Mouse (Mus musculus) spleen, postnatal 10 days (tissue): ENCODE data around the gene Adsl.
"Not testable (repeated sequence)": the region's sequence is repeated elsewhere in the genome, so short reads cannot be mapped to it uniquely, and the experiment has no call there.

Experiments used
- DNase-seq, 2 experiments: peaks; one replicate each; pipeline ENCODE4 v3.0.0; 2021 to 2022; ENCODE audit warnings: low spot score in 2 of 2

The Adsl gene

DNA sequence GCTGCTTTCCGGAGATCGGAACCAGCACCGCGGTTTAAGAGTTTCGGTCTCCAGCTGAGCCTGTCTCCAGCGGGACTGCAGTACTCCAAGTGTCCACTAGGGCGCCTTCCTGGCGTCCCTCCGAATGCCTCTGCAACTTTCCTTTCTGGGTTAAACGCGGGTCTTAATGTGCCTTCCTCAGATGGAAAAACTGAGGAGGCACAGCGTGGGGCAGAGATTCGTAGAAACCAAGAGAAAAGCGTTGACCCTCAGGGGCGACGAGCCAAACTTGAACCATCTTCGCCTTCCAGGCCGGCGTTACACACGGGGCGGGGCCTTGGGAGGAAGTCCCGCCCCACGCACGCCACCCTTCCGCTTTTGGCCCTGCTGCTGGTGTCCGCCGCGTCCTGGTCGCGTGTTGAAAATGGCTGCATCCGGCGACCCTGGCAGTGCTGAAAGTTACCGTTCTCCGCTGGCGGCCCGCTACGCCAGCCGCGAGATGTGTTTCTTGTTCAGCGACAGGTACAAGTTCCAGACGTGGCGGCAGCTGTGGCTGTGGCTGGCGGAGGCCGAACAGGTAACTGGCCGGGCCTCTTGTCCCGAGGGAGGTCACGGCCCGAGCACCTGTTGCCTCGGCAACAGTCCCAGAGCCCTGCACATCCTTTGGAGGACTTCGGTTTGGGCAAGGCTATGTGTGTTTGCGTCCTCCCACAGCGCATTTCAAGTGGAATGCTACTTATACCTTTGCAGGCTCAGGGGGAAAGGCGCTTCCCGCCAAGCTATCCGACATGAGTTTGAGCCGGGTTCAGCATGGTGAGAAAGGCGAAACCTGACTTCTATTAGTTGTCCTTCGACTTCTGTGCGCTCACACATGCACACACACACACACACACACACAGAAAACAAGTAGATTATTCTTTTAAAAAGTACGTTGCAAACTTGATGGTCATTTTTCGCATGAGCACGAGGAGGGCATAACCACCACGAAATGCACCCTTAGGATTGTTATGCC is at the start of gene Adsl:
Adsl (plus strand) TSS at position 346 of the 991 bp plus-strand sequence.
- peak; percentile 93 for DNase-seq

DNA sequence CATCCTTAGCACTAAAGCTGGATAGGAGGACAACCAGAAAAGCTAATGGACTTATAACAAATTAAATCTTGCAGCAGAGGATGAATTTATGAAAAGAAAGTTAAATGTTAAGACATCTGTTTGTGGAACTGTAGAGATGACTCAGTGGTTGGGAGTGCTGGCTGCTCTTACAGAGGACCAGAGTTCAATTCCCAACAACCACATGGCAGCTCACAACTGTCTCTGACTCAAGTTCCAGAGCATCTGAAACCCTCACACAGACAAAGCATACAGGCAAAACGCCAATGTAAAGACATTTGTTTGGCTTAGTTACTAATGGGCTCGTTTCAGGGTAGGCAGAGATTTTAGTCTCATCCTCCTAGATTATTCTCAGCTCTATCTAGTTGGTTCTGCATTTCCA is 48.5 kb upstream of the Adsl start:
- DNase-seq: no peak

GRCm38 (mm10) chr15:80901806-80902513 is 46.3 kb upstream of the Adsl start:
- DNase-seq: no peak

- DNase-seq: not testable (repeated sequence)
Measured at GRCm38 (mm10) chr15:80904776-80905175, 43.5 kb upstream of the Adsl start.

DNA sequence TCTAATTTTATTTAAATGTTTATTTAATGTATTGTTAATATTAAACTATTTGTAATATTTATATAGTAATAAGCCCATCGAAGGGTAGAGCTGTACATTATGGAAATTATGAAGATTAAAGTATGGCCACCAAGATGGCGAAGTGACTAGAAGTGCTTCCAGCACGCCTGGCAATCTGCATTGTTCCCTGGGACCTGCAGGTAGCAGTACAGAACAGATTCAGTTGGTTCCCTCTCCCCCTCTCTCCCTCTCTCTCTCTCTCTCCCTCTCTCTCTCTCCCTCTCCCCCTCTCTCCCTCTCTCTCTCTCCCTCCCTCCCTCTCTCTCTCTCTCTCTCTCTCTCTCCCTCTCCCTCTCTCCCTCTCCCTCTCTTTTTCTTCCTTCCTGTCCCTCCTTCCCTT is 38.1 kb upstream of the Adsl start:
- DNase-seq: peak in 1 of 2 experiments; percentile 42

DNA sequence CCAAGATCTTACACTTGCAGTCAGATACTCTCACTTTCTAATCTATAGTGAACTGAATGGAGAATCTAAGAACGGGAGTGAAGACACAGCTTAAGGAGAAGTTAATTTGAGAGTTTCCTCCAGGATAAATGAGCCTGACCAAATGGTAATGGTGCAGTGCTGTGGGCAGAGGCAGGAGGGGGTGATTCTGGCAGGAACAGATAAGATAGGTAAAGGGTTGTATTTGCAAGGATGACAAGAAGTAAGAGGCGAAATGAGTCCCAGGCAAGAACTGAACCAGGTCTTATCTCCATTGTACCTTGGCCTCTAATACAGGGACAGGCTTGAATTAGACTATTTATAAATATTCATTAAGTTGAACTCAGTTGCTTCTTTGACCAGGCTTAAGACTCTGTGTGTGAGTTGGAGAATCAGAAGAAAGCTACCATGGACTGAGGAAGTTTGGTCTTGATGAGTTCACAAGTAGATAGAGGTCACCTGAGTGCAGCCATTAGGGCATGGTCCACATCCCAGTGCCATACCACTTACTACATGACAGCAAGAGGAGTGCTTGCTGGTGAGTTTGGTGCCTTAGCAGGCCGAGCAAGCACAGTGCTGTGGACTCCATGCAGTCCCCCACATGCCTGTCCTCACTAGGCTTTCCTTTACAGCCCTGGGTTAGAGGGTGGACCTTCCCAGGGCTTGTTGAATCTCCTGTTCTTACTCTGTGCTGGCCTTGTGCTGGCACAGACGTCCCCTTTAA is 37.3 kb upstream of the Adsl start:
- no peak for DNase-seq

DNA sequence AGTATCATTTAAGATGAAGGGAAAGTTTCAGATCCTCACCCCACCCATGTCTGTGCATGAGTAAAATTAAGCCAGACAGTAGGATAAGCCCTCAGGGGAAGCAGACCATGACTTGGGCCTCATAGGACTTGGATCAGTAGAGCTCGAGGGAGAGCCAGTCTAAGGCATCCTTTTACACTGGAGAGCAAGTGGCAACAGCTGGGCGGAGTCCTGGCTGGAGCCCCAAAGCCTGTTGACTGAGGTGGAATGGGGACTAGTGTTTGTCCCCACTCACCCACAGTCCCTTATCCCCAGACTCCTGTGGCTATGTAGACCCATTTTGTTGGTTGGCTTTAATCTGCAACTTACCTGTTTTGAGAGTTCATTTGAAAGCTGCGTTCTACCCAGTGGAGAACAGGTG is 36.1 kb upstream of the Adsl start:
- no peak for DNase-seq

GRCm38 (mm10) chr15:80913803-80914202 is 34.5 kb upstream of the Adsl start:
- DNase-seq: no peak

DNA sequence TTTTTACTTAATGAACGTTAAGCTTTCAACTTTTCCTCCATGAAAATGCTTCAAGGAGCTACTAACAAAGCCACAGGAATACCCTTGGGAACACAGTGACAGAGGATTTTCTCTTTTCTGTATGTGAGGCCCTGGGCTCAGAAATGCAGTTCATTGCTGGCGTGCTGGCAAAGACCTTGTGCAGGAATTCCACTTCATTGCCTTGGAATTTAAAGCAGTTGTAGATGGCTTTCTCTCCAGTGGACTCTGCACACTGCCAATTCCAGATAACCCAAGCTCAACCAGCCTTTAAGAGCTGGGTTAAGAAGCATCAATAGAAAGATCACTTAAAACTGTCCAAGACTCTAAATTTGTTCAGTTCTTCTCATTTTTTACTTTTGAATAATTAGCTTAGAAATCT is 32.4 kb upstream of the Adsl start:
- no peak for DNase-seq

- DNase-seq: no peak
Measured at GRCm38 (mm10) chr15:80916621-80917020, 31.7 kb upstream of the Adsl start.

DNA sequence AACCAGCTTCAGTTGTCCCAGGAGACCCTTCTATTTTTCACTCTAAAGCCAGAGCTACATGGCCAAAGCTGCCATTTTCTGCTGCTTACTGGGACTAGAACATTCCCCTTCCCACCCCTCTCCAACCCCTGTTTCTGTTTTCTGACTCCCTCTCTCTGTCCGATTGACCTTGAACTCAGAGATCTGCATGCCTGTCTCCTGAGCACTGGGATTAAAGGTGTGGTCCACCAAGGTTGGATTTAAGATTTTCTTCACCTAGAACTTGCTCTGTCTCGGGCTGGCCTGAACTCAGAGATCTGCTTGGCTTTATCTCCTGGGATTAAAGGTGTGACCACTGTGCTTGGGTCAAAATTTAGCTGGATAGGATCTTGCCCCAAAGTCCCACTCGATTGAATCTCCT is 27.9 kb upstream of the Adsl start:
- no peak for DNase-seq

DNA sequence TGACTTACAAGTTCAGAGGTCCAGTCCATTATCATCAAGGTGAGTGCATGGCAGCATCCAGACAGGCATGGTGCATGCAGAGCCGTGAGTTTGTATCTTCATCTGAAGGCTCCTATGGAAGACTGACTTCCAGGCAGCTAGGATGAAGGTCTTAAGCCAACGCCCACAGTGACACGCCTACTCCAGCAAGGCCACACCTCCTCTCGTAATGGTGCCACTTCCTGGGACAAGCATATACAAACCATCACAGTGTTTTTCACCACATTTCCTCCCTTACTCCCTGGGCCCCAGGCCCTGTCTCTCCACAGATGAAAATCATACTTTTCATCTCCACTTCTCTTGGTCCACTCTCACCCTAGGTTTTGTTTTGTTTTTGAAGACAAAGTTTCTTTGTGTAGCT is 26.5 kb upstream of the Adsl start:
- no peak for DNase-seq

DNA sequence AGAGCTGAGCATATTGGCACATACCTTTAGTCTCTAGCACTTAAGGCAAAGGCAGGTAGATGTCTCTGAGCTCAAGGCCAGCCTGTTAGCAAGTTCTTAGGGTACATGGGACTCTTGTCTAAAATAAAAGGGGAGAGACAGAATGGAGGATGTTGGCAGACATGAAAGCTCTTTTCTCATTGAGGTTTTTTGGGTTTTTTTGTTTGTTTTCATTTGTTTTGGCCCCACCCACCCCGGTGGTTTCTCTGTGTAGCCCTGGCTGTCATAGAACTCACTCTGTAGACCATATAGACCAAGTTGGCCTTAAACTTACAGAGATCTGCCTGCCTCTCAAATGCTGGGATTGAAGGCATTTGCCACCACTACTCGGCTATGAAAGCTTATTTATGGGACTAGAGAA is 24.1 kb upstream of the Adsl start:
- no peak for DNase-seq

DNA sequence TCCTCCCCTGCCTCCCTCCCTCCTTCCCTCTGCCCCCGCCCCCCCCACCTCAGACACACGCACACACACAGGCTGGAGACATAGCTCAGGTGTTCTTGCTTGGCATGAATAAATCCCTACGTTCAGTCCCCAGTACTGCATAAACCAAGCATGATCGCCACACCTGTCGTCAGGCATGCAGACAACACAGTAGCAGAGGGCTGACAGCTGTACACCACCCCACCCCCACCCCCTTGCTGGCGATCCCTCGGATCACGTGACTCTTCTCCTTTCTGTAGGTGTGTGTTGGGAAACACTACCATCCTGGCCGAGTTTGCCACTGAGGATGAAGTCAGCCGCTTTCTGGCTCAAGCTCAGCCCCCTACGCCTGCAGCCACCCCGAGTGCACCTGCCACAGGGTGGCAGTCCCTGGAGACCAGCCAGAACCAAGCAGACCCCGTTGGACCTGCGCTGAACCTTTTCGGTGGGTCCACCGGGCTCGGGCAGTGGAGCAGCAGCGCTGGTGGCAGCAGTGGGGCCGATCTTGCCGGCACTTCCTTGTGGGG is 19.4 kb upstream of the Adsl start:
- no peak for DNase-seq

DNA sequence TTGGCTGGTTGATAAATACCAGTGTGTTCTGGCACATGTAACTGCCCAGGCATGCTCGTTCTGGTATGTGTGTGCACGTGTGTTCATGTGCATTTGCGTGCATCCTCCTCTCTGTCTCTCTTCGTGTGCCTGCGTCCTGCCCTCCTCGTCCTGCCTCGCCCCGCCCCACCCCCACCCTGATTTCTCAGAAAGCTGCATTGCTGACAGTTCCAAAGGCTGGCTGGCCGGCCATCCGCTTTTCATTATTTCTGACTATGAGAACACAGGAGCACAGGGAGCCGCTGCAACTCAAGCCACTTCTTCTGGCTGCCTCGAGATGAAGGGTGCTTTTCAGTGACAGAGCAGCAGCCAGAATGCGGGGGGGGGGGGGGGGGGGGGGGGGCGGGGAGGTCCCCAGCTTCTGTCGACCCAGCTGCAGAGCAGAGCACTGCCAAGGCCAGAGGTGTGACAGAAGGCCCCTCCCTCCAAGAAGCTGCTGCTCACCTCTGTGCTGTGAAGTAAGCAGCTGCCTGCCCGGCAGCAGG is 18.2 kb upstream of the Adsl start:
- no peak for DNase-seq

DNA sequence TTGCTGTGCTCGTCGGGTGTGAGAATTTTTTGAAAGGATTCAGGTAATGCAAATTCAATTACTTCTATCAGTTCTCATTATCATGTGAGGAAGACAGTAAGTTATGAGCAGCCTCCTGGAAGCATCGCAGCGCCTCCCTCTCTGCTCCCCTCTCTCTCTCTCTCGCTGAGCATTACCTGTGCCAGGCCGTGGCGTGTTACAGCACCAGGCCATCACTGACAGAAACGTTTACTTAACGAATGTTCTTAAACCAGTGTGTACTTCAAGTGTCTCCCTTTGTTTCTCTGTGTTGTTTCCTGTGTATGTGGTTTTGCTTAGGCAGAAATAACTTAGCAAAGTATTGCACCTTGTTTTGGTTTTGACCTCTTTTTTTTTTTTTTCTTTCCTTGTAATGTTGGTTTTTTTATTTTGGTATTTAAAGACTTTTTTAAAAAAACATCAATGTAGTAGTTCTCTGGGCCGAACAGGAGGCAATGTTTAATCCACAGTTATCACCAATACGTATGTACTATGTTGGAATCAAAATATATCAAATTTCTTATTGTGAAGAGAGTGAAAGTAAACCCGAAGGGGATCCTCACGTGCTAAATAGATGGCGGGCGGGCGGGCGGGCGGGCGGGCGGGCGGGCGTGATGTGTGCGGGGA is 17.5 kb upstream of the Adsl start:
- not testable (repeated sequence) for DNase-seq

GRCm38 (mm10) chr15:80931345-80931960 is 16.8 kb upstream of the Adsl start:
- no peak for DNase-seq

DNA sequence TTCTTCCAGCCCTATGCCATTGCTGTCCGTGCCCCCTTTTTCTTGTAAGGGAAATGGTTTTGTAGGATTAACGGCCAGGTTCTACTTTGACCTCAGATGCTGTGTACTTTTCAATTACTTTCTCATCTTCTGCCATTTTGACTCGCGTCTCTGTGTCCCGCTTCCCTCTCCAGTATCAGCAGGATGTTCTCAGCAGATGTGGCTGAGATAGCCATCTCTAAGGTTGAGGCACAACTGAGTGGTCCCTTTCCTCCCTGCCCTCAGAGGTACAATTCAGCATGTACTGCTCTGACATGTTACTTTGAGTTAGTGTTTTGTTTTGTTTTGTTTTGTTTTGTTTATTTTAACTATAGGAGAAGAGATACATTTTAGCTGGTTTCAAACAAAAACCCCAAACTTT is 13.4 kb upstream of the Adsl start:
- no peak for DNase-seq

- no peak for DNase-seq
Measured at GRCm38 (mm10) chr15:80936686-80937085, 11.6 kb upstream of the Adsl start.

DNA sequence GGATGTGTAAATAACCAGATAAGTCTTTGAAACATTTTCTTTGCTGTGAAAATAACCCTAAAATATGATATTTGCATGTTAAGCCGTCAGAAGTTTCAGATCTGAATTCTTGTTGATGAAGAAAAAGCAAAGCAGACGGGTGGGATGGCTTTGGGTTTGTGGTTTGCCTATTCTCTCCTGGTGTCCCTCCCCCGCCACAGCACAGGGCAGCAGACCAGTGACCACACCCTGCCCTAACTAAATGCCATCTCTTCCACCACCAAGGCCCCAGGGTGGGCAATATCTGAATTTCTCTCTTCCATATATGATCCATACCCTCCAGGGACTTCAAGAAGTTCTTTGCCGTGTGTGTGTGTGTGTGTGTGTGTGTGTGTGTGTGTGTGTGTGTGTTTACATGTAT is 9.7 kb upstream of the Adsl start:
- no peak for DNase-seq

DNA sequence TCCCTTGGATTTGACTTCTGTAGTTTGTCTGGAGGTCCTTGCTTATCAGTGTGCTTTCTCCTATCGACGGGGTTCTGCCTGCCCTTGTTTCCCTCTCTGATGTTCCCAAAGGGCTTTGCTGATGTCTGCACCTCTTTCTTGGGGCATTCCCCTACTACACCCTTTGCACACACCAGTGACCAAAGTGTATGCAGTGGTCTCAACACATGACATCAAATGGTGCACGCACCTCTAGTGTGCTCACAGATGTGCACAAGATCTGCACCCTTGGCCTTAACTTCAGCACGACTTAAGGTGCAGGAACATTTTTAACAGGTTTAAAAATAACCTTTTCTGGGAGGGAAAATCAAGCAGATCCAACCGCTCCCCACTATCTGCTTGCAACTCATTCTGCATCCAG is 8.9 kb upstream of the Adsl start:
- DNase-seq: no peak
